Mouse (Mus musculus) adrenal gland, adult 18-20 months (tissue): ENCODE data around the gene 1700001C19Rik. TPM values are rescaled to one million over a fixed set of nuclear protein-coding genes. Genes with fewer than 3 reads are reported as not detected.
"Not testable (repeated sequence)": the region's sequence is repeated elsewhere in the genome, so short reads cannot be mapped to it uniquely, and the experiment has no call there.

Experiments
- DNase-seq, 2 experiments: peaks; one replicate each; pipeline ENCODE4 v3.0.0; 2021 to 2022; ENCODE audit warnings: low spot score in 2 of 2
- total RNA-seq, 2 experiments: library from RNA; stranded (reverse); gene quantifications; 1 replicate in 1 of 2; 2 replicates in 1 of 2; pipeline ENCODE4 v1.2.3; 2021

Gene 1700001C19Rik
- total RNA-seq, 2 experiments from 2014 or later = not detected

DNA sequence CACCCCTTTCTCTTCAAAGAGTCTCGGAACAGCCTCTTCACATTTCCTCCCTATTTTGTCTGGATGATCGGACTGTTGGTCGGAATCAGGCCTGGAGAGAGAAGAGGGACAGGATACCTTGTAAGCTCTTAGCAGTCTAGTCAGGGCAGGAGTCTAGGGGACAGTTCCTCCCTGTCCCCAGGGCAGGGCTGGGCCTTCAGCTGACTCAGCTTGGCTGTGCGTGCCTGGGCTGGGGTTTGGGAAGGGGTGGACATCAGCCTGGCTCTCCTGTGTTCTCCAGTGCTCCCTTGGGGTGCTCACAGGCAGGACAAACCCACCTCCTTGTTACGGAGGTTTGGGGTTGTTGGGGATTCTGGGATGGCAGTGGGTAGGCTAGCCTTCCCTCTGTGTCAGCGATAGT is 1.4 kb upstream of the 1700001C19Rik start:
- no peak for DNase-seq

DNA sequence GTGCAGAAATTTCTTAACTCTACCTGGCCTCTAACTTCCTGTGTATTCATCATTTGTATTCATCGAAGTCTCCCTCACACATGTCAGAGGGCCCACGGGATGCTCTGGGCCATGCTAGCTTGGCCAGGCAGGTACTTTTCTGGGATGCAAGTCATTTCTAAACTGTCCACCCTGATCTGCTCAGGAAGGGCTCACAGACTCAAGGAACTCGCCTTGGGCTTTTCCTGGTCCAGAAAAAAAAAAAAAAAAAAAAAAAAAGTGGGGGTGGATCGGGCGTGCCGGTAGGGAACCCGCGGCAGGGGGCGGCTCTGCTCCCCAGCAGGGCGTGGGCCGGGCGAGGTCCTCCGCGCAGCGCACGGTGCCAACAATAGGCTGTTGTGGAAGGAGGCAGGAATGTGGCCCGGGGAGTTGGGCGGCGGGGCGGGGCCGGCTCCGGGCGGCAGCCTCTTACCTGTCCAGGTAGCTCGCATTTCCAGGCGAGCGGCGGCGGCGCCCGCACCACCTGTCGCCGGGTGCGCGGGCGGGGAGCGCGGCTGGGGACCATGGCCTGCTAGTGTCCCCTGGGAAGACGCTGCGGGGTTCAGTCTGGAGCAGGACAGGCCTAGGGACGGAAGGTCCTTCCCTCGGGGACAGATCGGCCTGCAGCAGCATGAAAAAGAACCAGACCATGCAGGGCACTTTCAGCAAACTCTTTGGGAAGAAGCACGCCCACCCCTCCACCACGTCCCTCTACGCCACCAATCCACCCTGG is 845 bp downstream of the 1700001C19Rik start, which contains the start of gene AI661453:
Gene AI661453, plus strand, starts transcription at position 460 of the 751 bp plus-strand sequence.
- no peak for DNase-seq

GRCm38 (mm10) chr17:47430815-47431214 is 6.4 kb downstream of the 1700001C19Rik start:
- no peak for DNase-seq

- DNase-seq = peak in 1 of 2 experiments; percentile 26
Measured at GRCm38 (mm10) chr17:47428831-47429304, 8.3 kb downstream of the 1700001C19Rik start.

- DNase-seq = no peak
Measured at GRCm38 (mm10) chr17:47427316-47427715, 9.9 kb downstream of the 1700001C19Rik start.

GRCm38 (mm10) chr17:47424186-47424585 is 13.0 kb downstream of the 1700001C19Rik start:
- no peak for DNase-seq

- DNase-seq = not testable (repeated sequence)
Measured at GRCm38 (mm10) chr17:47422616-47423015, 14.6 kb downstream of the 1700001C19Rik start.

DNA sequence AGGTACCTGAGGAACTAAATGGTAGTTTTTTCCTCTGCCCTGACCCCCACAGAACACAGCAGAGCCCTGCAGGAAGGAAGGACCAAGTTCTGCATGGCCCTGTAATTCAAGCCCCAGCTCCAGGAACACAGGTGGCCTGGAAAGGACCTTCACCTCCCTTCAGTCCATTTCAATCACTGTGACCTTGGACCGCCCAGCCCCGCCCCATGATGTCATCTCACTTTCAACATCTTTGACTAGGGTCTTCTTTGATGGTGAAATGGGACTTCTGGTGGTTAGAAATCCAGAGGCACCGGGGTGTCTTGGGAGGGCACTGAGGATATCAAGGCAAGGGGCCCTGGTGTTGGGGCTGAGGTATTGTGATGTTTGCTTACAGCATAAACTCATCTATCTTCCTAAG is 15.6 kb downstream of the 1700001C19Rik start:
- no peak for DNase-seq

- no peak for DNase-seq
Measured at GRCm38 (mm10) chr17:47420195-47420594, 17.0 kb downstream of the 1700001C19Rik start.

DNA sequence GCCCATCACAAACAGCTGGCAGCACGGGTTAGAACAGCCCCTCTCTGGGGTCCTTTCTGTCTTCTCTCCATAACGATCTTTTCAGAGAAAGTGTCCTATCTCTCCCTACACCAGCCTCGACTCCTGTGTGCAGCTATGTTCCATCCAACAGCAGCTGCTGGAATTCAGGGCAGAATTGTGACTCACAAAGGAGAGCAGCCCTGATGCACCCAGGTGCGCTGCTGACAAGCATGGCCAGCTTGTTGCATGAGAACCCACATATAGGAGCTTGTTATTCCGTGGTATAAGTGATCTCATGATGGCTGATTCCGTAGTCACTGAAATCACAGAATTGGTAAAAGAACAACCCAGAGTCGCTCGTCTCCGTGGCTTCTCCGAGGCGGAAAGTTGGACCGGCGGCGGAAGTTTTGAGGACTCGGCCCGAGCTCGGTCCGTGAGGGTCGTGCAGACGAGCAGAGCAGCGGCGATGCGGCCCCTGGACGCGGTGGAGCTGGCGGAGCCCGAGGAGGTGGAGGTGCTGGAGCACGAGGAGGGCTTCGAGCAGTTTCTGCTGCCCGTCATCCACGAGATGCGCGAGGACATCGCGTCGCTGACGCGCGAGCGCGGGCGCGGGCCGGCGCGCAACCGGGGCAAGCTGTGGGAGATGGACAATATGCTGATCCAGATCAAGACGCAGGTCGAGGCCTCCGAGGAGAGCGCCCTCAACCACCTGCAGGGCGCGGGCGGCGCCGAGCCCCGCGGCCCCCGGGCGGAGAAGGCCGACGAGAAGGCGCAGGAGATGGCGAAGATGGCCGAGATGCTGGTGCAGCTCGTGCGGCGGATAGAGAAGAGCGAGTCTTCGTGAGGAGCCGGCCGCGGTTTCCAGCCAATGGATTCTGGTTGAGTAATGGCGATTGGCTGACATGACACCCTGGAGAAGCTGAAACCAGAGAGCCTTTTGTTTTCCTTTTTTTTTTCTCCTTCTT is 27.0 kb downstream of the 1700001C19Rik start:
- not testable (repeated sequence) for DNase-seq

DNA sequence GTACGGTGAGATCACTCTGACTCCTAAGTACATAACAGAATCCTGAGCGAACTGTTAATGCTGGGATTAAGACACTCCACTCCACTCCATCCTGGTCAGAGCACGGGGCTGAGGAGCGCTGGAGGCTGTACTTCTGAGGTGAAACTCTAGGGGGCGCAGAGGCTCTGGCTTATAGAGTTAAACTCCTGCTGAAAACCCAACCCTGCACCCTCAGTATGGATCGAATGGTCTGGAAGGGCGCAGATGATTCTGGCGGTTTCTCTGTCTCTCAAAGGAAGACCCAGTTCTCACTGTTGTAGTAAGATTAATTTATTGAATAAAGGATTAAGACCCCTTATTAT is 28.6 kb downstream of the 1700001C19Rik start:
- peak; percentile 66 for DNase-seq

DNA sequence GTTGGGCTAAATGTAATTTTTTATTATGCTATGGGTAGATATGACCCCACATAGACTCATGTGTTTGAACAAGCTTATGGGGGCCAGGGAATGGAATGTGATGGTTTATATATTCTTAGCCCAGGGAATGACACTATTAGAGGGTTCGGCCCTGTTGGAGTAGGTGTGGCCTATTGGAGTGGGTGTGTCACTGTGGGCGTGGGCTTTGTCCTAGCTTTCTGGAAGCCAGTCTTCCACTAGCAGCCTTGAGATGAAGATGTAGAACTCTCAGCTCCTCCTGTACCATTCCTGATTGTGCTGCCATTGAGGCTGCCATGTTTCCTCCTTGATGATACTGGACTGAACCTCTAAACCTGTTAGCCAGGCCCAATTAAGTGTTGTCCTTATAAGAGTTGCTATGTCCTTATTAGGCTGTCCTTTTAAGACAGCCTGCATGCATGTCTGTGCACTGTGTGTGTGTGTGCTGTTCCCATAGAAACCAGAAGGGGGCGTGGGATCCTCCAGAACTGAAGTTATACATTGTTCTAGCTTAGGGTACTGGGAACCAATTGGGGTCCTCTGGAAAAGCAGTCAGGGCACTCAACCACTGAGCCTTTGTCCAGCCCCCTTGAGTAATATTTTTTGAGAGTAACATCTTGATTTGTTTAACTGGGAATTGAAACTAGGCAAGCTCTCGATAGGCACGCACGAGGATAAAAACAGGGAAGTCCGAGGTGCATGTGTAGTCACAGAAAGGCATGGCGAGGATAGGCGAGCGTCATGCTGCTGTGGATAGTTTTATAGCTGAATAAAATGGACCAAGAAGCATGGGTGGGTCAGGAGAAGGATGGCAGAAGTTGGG is 29.2 kb downstream of the 1700001C19Rik start:
- no peak for DNase-seq

DNA sequence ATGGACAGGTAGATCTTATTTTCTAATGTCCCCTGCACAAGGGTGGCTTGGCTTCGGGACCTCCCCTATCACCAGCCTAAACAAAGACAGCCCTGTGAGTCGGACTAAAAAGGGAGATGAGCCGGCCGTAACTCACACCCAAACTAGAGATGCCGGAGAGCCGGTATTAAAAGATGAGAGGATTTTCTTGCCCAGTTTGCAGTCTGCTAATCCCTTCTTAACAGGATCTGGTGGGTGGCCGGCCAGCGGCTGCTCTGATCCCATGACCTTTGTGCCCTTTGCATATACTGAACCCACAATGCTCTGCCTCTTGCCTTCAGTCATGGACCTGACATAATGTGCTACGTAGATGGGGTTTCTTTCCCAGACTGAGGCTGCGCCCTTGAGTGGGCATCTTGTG is 36.7 kb downstream of the 1700001C19Rik start, which contains the start of gene Guca1a:
Gene Guca1a, minus strand, starts transcription at position 134 of the 400 bp plus-strand sequence.
- no peak for DNase-seq

- no peak for DNase-seq
Measured at GRCm38 (mm10) chr17:47399091-47399490, 38.1 kb downstream of the 1700001C19Rik start.

GRCm38 (mm10) chr17:47395376-47395913 is 41.7 kb downstream of the 1700001C19Rik start:
- peak; percentile 45 to 52 for DNase-seq

GRCm38 (mm10) chr17:47394223-47394869 is 42.8 kb downstream of the 1700001C19Rik start:
- peak in 1 of 2 experiments; percentile 35 for DNase-seq

DNA sequence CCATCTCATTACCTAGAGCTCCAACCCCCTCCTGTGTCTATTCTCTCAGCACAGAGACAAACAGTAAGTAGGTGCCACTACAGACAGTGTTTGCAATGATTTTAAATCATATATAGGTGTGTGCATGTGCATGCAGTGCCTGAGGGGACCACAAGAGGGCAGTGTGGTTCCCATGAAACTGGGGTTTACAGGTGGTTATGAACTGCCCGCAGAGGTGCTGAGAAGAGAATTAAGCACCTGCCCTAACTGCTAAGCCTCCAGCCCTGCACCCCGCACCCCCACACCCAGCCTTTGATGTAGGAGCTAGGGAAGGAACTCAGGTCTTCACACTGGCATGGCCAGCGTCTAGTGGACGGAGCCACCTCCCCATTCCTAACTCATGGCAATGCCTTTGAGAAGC is 50.5 kb downstream of the 1700001C19Rik start:
- peak in 1 of 2 experiments; percentile 49 for DNase-seq

DNA sequence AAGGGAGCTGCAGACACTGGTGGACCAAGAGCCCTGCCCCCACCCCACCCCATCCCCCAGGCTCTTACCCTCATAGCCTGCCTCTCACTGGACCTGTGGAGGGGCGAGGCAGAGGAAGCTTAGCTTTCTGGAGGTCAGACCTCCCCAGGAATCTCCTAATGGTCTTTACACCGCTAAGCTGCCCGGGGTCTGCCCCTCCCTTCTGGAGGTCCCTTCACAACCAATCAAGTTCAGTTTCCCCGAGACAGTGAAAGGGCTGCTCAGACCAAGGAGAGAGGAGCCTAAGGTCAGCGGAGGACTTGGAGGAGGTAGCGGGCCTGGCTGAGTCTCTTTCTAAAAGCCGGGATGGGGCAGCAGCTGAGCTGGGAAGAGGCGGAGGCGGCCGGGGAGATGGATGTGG is 52.0 kb downstream of the 1700001C19Rik start, which contains the start of gene Guca1b:
Gene Guca1b, plus strand, starts transcription at position 249 of the 400 bp plus-strand sequence.
- no peak for DNase-seq

DNA sequence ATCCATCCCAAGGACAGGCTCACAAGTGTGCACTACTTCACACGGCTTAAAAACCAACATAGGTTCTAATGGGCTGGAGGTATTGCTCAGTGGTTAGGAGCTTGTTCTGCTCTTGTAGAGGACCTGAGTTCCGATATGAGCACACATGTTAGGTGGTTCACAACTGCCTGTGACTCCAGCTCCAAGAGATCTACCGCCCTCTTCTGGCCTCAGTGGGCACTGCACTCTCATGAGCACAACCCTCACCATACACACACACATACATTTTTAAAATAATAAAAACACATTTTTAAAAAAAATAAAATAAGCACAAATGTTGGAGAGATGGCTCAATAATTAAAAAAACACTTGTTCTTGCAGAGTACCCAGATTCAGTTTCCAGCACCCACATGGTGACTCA is 53.1 kb downstream of the 1700001C19Rik start:
- no peak for DNase-seq

- DNase-seq = no peak
Measured at GRCm38 (mm10) chr17:47383266-47383665, 53.9 kb downstream of the 1700001C19Rik start.
